Mouse (Mus musculus): ENCODE results near the gene Ccl21b.
"Not testable (repeated sequence)": the region's sequence is repeated elsewhere in the genome, so short reads cannot be mapped to it uniquely, and the experiment has no call there.

DNA sequence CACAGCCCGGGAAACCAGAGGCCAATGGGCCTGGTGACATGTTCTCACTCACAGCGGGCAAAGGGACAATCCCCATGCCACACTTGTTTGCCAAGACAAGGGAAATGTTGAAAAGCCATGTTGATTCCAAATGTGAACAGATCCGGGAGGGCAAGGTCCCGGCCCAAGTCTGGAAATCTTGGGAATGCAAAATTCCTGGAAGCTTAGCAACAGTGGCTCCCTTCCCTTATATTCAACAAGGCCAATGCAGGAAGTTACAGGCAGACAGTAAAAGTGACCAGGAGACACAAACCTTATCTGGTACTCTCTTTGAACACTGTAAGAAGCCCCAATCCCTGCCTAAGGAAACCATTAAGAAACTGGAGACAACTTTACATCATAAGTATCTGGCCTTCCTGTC lies 15.2 kb upstream of the Ccl21b start, which contains the start of gene Gm10600:
- not testable (repeated sequence) for TF ChIP-seq CTCF (IDR thresholded peaks at IDR 0.05; ENCODE audit: extremely low read depth, insufficient read depth, insufficient read length, insufficient replicate concordance); POLR2A (IDR thresholded peaks at IDR 0.05; ENCODE audit: low read depth, low read length)

All from spleen, adult 2 months (tissue).